Mouse (Mus musculus): ENCODE measurements around the gene Zfp423.

Zfp423 gene

DNA sequence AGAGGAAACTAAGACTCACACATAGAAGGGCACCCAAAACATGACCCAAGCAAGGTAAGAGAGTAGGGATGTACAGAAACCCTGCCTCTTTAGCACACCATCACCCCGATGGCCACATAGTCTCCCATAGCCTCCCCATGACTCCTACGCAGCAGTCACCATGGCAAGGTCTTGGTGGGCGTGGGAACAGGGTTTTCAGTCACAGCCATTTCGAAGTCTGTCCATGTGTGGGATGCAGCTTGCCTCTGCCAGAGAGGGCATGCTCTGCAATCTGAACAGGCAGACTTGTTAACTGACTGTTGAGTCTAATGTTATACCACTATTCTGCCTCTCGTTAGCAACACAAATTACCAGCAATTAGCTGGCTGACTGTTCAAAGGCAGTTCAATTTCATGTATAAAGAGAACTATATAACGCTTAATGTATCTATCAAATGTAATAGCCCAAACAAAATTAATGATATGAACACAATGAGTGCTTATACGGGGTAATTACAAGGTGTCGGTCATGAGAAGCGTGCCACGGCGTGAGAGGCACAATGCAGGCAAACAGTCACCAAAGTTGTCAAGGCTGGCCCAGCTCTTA lies 218.4 kb downstream of the Zfp423 start:
- DNase-seq = no peak

DNA sequence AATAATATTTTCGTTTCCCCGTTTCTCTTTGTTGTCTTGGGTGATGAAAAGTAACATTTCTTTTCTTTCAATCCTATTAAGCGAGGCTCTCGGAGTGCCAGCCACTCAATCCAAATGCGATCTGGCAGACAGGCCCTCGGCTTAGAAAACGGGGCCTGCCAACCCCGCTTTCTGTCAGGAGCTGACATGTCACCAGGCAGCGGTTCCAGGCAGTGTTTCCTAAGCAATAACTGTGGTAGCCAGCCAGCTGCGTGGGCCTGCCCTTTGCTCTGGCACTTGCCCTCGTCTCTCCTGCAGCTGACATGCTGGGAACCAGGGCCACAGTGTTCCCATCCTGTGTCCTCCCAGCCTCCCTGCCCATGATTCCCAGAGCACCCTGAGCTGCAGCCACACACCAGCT lies 221.5 kb downstream of the Zfp423 start:
- no peak for DNase-seq

GRCm38 (mm10) chr8:87734902-87735301 lies 224.5 kb downstream of the Zfp423 start:
- DNase-seq = no peak

DNA sequence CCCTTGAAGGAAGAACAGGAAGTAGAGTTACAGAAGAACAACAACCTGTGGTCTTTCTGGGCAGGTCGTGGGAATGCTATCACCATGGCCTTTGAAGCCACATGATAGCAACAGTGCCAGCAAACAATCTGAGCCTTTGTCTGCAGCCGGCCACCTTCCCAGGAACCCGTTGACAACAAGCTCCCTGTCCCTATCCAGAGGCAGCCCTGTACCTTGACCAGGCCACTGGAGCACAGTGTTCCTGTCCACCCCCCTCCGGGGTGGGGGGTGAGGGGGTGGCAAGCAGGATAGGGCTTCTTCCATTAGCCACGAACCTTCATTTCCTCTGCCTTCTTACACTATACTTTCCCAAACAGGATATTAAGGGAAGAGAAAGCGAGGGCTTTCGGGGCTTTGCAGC lies 224.9 kb downstream of the Zfp423 start:
- no peak for DNase-seq

DNA sequence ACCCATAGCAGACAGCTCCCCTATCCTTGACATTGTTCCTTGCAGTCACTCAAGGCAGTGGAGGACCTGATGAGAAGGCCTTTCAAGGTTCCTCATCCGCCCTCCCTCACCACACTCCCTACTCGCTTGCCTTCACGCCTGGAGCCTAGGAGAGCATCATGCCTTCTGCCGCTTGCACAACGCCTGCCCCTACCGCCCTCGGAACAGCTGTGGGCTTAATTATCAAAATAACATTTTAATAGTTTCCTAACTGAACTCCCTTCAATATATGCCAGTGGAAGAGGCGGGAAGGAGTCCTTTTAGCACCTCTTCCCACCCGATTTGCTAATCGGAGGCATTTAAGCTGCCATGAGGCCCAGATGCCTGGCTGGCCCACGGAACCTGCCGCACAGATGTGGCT lies 228.3 kb downstream of the Zfp423 start:
- DNase-seq = no peak

GRCm38 (mm10) chr8:87723015-87723414 lies 236.4 kb downstream of the Zfp423 start:
- no peak for DNase-seq

GRCm38 (mm10) chr8:87719137-87719815 lies 240.1 kb downstream of the Zfp423 start:
- DNase-seq = no peak

DNA sequence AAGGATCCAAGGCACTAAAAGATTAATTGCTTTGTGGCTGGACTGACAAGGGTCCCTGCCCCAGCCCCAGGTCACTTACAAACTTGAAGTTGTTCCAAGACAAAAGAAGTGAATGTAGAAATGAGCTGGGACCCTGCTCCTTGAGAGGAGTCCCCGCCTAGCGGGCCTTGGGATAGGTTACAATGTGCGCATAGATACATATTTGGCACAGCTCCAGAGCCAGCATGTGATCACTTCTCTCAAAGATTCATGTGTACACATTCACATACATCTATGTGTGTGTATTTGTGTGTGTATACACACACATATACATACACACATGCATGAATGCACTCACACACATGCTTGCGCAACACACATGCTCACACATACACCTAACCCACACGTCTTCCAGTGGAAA lies 241.9 kb downstream of the Zfp423 start:
- DNase-seq = no peak

DNA sequence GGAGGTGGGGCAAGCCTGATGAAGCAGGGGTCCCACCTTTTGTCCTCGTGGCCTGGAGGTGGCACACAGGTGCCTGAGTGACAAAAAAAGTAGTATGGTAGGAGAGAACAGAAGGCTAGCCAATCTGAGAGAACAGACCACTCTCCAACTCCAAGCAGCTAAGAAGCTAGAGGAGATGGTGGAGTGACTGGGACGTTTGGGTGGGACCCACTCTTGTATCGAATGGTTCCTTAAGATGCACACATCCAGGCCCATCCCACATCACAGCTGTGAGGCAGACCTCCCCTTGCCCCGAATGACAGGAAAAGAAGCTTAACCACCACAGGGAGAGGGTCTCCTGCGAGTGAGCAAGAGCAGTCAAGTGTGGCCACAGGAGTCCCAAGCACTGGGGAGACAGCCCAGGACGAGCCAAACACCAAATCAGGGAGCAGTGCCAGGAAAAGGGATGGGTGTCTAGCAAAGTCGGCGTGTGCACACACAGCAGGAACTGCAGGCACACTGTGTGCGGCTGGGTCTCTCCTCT lies 242.6 kb downstream of the Zfp423 start:
- no peak for DNase-seq

GRCm38 (mm10) chr8:87715731-87716682 lies 243.4 kb downstream of the Zfp423 start:
- peak; percentile 83 for DNase-seq

DNA sequence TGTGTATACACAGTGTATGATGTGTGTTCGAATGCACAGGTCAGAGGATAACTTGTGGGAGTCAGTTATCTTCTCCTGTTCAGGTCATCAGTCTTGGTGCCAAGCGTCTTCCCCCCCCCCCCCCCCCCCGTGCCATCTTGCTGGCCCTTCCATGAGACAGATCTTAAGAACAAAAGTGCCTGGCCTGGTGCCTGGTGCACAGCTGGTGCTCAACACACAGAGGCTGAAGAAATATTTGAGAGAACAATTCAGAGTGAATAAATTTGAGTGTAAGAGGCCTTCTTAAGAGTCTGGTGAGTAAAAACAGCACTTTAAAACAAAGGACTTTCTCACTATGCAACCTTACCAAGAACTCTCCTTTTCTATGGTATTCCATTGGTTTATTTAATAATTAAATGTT lies 245.4 kb downstream of the Zfp423 start:
- DNase-seq = no peak

GRCm38 (mm10) chr8:87711955-87712354 lies 247.4 kb downstream of the Zfp423 start:
- DNase-seq = no peak

DNA sequence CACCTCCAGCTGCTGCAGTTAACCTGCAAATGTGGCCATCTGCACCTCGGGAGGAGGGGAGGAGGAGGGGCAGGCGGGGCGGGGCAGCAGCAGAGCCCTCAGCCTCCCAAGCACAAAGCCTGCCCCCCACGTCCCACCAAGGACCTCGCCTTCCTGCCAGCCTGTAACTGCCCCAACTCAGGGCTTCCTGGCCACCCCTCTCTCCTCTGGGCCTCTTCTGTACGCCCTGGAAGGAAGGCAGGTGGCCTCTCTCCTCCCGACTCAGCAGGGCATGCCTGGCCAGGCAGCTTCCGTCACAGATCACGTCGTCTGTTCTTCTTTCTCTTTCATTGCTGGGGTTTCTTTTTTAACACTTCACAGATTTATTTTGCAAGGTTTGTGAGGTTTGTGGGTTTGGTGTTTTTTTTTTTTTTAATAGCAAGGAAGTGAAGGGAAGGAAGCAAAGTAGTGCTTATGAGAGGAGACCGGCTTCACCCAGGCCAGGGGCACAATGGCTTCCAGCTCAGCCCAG lies 251.2 kb downstream of the Zfp423 start:
- no peak for DNase-seq

GRCm38 (mm10) chr8:87707176-87707575 lies 252.2 kb downstream of the Zfp423 start:
- no peak for DNase-seq

DNA sequence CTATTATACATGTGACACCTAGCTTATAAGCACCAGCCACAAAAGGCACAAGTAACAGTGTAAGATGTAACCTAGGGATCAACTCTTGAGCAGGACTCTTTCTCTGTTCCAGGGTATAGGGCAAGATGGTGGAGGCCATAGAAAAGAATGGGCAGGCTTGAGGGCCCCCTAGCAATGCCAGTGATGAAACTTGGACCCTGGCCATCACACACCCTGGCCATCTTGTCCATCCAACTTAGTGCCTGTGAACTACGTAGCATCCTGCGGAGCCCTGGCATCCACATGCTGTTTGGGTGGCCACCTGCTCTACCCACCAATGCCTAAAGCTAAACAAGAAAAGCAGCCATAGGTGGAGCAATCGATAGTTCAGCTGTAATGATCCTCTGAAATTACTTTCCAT lies 254.6 kb downstream of the Zfp423 start:
- no peak for DNase-seq

DNA sequence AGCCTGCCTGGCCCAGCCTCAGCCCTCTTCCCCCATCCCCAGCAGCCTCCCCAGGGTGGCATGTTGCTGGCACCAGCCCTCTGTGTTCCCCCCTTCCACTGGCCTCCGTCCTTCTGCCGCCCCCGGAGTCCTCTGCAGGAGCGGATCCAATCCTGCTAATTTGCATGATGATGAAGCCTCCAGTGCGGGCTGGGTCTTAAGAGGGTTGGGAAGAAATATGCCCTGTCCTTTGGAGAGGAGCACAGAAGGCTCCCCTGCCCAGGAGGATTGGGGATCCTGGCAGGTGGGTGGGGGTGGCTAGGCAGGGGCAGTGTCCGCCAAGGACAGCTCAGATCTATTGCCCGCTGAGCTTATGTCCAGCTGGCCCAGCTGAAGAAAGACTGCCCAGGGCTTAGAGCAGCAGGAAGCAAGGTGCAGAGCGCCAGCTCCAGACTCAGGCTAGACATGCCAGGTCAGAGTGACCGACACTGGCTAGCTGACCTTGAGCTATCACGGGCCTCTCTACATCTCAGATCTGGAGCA lies 256.5 kb downstream of the Zfp423 start:
- DNase-seq = peak; percentile 56

DNA sequence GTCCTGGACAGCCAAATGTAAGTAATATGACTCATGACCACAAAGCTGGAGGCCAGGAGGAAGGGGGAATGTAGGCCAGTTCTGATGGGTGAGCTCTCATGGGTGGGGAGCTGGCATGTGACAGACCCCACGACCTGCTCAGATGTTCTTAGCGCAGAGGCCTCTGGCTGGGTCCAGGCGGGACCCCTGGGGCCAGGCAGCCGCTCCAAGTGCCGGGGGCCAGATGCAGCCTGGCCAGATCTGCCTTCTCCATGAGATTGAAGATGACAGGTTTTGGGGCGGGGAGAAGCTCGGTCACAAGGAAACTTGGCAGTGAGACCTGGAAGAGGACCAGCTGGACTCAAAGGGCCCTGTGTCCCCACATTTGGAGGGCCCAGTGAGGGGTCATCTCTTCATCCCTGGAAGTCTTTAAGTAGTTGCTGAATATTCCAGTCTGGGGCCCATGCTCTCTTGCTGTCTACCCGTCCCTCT lies 257.3 kb downstream of the Zfp423 start:
- peak; percentile 70 for DNase-seq

DNA sequence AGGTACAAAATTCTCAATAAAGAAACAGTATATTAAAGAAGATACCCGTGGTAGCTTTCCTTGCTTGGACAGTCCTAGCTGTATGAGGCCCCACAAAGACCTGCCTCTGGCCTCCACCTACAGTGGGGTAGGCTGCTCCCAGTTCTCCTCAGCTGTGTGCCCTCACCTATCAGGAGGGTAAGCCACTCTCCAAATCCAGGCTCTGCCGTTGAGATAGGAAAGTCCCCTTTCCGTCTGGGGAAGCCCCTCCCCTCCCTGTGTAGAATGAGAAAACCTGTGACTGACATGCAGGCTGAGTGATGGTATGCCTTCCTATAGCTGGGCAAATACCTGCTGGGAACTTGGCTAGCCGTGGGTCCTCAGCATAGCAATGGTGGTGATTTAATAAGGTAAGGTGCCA lies 257.8 kb downstream of the Zfp423 start:
- DNase-seq = no peak

DNA sequence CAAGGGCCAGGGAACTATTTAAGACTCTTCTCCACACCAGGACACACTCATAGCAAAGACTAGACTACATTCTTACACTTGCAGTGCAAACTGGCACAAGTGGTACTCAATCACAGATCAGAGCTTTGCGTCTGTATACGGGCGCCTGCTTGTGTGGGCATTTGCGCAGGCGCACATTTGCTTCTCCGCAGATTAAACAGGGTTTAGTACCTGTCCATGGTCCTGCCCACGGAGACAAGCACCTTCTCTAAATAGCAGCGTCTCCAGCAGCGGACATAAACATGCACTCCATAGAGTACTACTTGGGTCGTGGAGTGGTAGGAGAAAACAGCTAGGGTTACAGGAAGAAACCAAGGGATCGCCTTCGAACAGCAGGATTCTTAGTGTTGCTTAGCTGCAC lies 259.1 kb downstream of the Zfp423 start:
- DNase-seq = no peak

GRCm38 (mm10) chr8:87697127-87697526 lies 262.3 kb downstream of the Zfp423 start:
- no peak for DNase-seq

- DNase-seq = no peak
Measured at GRCm38 (mm10) chr8:87693741-87694140, 265.7 kb downstream of the Zfp423 start.

DNA sequence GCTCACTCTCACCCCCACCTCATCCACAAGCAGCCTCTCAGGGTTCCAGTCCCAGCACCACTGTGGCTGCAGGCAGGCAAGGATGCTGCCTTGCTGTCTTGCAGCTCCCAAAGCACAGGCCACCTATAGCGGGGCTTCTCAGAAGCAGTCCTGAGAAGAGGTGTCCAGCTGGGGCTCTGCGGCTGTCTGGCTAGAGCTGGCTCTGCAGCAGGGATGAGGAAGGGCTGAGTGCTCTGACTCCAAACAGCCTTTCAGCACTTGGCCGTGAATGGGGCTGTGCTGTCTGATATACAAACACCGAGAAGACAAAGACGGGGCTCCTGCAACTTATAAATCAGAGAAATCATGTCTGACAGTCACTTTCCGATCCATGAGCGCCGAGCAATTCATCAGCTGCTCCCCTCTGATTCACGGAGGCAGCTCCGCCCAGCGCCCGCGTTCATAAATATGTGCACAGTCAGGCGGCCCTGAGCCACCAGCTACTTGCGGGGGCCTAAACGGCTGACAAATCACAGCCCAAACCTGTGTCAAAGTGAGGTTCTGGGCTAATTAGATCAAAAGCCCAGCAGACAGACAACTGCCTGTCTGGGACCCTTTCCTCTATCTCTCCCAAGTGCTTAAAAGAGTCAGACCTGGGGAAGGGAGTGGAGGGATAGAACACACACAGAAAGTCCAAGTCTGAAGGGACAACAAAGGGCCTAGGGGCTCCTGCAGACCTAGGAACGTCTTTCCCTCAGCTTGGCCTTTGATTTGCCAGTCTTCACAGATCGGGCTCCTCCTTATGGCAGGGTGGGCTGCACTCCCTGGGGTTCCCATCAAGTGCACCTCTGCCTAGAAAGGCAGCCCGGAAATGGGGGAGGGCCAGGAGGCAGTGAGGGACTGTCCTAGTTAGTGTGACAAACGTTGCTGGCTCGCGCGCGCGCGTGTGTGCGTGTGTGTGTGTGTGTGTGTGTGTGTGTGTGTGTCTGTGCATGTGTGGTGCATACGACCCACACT lies 269.0 kb downstream of the Zfp423 start:
- DNase-seq = no peak

Measured in cerebellum, adult 8-10 months (tissue).